Mouse (Mus musculus) CH12F3 (cell line): Measurements from ENCODE around the gene Dtnbp1.

ENCODE experiments used
- in situ Hi-C: fragments of 300-500 bp; cut with MboI; formaldehyde crosslinking; loops from 2 replicates; pipeline ENCODE4 v1.14.3; 2020; ENCODE audit warnings: low sequenced_read_pairs

Dtnbp1 gene

GRCm38 (mm10) chr13:45003026-45003425 is 1.1 kb upstream of the Dtnbp1 start:
- in situ Hi-C loops, result no loop called here

- in situ Hi-C loops, result no loop called here
Measured at GRCm38 (mm10) chr13:45001228-45001910, 578 bp downstream of the Dtnbp1 start.

DNA sequence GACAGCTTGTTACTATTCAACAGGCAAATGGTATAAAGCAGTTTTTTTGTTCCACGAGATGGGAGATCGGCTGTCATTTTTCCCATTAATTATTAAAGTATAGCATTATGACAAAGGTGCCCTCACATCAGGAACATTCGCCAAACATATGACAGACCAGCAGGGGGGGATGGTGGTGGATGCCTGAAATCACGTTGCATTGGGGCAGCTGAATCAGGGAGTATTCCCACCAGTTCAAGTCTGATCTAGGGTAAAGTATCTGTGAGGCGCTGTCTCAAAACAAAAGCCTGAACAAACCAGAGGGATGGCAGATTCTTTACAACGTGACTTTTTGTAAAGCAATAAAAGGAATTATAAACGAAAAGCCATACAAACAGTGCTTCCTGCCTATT is 1.1 kb downstream of the Dtnbp1 start:
- in situ Hi-C loops, result no loop called here

GRCm38 (mm10) chr13:44999211-44999610 is 2.7 kb downstream of the Dtnbp1 start:
- in situ Hi-C loops, result loop anchor here (25.0 kb wide), 1 partner anchor 1137 kb away; no protein-coding TSS in a partner anchor

GRCm38 (mm10) chr13:44996339-44996738 is 5.6 kb downstream of the Dtnbp1 start:
- in situ Hi-C loops, result loop anchor here (25.0 kb wide), 1 partner anchor 1134 kb away; no protein-coding TSS in a partner anchor

DNA sequence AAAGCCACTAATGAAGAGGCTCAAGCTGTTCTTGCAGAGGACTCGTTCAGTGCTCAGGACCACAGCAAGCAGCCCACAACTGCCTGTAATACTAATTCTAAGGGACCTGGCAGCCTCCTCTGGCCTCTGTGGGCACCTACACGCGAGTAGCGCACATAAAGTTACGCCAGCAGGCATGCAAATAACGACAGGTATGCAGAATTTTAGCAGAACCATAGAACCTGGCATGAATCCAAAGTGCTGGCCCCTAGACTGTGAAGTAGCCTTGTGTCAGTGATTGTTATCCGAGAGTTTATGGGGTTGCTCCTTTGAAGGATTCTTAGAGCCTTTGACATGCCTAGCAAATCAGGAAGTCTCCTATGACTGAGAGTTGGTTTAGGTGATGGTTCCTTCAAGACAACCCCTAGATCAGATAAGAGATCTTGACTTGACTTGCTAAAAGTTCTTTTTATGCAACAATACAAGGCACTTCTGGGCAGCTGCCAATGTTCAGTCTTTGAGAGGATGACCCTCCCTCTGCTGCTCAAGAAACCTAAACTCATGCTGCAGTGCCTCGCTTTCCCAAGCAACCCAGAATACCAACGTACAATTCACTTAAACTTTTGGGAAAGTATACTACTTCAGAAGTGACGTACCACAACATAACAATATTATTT is 9.3 kb downstream of the Dtnbp1 start:
- in situ Hi-C loops, result loop anchor here (25.0 kb wide), 1 partner anchor 1130 kb away; no protein-coding TSS in a partner anchor

- in situ Hi-C loops, result loop anchor here (25.0 kb wide), 1 partner anchor 1130 kb away; no protein-coding TSS in a partner anchor
Measured at GRCm38 (mm10) chr13:44991936-44992335, 10.0 kb downstream of the Dtnbp1 start.

DNA sequence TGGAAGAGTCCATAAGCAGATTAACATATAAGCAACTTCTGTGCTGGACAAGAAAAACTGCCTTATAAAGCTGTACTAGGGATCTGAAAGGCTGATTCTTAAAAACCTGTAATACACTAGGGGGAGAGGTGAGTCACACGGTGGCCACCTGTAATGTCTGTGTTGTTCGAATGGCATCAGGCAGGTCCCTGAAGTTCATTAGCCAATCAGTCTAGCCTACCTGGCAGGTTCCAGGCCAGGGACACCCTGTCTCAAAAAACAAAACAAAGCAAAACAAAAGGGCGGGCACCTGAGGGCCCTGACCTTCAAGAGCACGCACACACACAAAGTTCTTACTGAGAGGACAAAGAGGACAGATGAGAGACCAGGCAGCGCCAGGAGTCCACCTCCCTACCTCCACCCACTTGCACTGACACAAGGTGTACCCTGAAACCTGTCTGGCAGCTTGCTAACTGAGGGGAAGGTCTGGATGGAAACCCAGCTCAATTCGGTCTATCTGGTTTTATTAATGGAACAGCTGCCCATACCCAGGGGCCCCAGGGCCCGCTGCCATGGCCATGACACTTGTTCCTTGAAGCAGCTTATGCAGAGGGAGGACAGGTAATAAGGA is 11.8 kb downstream of the Dtnbp1 start:
- in situ Hi-C loops, result loop anchor here (25.0 kb wide), 1 partner anchor 1128 kb away; no protein-coding TSS in a partner anchor

DNA sequence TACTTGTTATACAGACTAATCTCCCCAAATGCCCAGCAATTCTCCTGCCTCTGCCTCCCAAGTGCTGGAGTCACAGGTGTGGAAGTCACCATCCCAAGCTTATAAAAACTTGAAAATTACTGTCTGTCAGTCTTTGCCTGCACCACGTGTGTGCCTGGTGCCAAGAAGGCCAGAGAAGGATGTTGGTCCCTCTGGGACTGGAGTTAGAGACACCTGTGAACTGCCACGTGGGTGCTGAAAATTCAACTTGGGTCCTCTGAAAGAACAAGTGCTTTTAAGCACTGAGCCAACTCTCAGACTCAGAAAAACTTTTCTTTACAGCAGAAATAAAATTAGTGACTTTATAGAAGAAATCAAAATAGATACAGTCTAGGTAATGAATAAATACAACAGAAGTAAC is 15.6 kb downstream of the Dtnbp1 start:
- in situ Hi-C loops, result loop anchor here (25.0 kb wide), 1 partner anchor 1124 kb away; no protein-coding TSS in a partner anchor

DNA sequence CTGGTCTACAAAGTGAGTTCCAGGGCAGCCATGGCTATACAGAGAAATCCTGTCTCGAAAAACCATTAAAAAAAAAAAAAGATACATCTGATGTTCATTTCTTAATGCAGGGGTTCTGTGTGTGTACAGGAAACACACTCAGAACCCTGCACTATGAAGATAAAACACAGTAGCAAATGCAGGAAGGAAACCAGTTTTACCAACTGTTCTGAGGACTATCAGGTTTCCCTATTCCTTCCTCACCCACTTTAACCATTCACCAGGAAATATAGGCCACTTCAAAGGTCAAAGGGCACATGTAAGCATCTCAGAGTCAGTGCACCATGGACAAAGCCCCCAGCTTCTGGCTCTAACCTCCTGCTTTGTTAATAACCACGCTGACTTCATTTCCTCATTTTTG is 16.6 kb downstream of the Dtnbp1 start:
- in situ Hi-C loops, result loop anchor here (25.0 kb wide), 1 partner anchor 1123 kb away; no protein-coding TSS in a partner anchor

DNA sequence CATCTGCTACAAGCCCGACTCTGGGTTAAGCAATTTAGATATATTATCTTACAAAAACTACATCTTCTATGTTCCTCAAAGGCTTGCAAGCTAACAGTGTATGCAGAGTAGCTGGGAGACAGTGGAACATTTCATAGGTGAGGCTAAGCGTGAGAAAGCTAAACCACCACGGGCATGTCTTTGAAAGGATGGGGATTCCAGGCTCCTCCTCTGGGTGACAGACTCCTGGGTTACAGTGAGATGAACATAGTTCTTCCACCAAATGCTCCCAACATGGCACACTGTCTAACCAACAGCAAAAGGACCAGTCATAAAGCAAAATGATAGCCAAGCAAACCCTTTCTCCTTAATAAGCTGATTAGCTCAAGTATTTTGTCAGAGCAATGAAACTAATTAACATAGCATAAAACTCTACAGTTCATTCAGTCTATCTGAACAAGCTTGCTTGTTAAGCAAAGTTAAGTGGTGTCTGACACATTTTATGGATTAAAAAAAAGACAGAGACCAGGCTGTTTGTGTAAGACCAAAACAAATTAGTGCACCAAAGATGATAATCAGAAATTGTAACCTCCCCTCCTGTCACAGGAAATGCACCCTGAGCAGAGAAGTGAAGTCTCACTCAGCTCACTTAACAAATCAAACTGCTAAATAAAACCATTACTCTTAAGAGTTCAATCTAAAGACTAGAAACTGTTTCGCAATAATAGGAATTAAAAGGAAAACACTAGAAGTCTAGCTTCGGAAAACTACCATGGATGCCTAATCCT is 18.1 kb downstream of the Dtnbp1 start:
- in situ Hi-C loops, result loop anchor here (25.0 kb wide), 1 partner anchor 1122 kb away; no protein-coding TSS in a partner anchor

DNA sequence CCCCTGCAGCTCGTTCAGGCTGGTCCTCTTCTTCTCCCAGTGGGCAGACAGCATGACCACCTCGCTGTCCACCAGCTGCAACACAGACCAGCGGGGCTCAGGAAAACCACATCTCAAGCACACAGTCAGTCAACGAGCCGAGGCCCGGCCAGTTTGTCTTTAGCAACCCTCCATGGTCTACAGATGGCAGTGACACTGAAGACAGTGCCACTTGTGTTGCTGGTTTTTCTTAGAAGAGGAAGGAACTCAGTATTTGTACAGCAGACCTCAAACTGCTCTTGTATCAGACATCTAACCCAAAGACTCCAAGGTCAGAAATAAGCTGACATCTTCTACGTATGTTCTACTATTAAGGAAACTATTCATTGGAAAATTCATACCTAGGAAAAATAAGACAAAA is 19.1 kb downstream of the Dtnbp1 start:
- in situ Hi-C loops, result loop anchor here (25.0 kb wide), 1 partner anchor 1120 kb away; no protein-coding TSS in a partner anchor

- in situ Hi-C loops, result loop anchor here (25.0 kb wide), 1 partner anchor 1117 kb away; no protein-coding TSS in a partner anchor
Measured at GRCm38 (mm10) chr13:44979433-44979832, 22.5 kb downstream of the Dtnbp1 start.

- in situ Hi-C loops, result loop anchor here (25.0 kb wide), 1 partner anchor 1115 kb away; no protein-coding TSS in a partner anchor
Measured at GRCm38 (mm10) chr13:44977483-44978141, 24.3 kb downstream of the Dtnbp1 start.

- in situ Hi-C loops, result loop anchor here (25.0 kb wide), 1 partner anchor 1115 kb away; no protein-coding TSS in a partner anchor
Measured at GRCm38 (mm10) chr13:44977059-44977458, 24.9 kb downstream of the Dtnbp1 start.

GRCm38 (mm10) chr13:44960542-44961291 is 41.2 kb downstream of the Dtnbp1 start:
- in situ Hi-C loops, result no loop called here

- in situ Hi-C loops, result no loop called here
Measured at GRCm38 (mm10) chr13:44957049-44957448, 44.9 kb downstream of the Dtnbp1 start.

DNA sequence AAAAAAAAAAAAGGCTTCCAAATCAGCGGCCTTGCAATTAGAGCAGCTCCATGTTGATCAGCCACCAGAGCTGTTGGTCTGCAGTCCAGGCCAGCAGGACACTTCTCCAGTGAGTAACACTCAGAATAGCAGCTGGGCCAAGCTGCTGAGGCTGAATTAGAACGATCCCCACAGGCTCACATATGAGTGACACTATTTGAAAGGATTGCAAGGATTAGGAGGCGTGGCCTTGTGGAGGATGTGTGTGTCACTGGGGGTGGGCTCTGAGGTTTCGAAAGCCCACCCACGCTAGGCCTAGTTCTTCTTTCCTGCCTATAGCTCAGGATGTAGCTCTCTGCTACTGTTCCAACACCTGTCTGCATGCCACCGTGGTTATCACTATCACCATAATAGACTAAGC is 46.2 kb downstream of the Dtnbp1 start:
- in situ Hi-C loops, result no loop called here

- in situ Hi-C loops, result no loop called here
Measured at GRCm38 (mm10) chr13:44954232-44954568, 47.7 kb downstream of the Dtnbp1 start.
